Mouse (Mus musculus) ovary, postnatal 14 days (tissue): ENCODE data around the gene Hydin.
"Not testable (repeated sequence)": the region's sequence is repeated elsewhere in the genome, so short reads cannot be mapped to it uniquely, and the experiment has no call there.

Source experiments
- DNase-seq: peaks from one replicate; pipeline ENCODE4 v3.0.0; 2022; ENCODE audit warnings: low spot score

Gene Hydin

GRCm38 (mm10) chr8:110339447-110339846 lies 72.7 kb downstream of the Hydin start:
- DNase-seq = no peak

GRCm38 (mm10) chr8:110340090-110340703 lies 73.4 kb downstream of the Hydin start:
- no peak for DNase-seq

- no peak for DNase-seq
Measured at GRCm38 (mm10) chr8:110345697-110346394, 79.1 kb downstream of the Hydin start.

- DNase-seq = no peak
Measured at GRCm38 (mm10) chr8:110346915-110347314, 80.1 kb downstream of the Hydin start.

- no peak for DNase-seq
Measured at GRCm38 (mm10) chr8:110350725-110351124, 83.9 kb downstream of the Hydin start.

- DNase-seq = no peak
Measured at GRCm38 (mm10) chr8:110351909-110352308, 85.1 kb downstream of the Hydin start.

GRCm38 (mm10) chr8:110362975-110363374 lies 96.2 kb downstream of the Hydin start:
- DNase-seq = no peak

GRCm38 (mm10) chr8:110372836-110373235 lies 106.1 kb downstream of the Hydin start:
- no peak for DNase-seq

- no peak for DNase-seq
Measured at GRCm38 (mm10) chr8:110373695-110374094, 106.9 kb downstream of the Hydin start.

GRCm38 (mm10) chr8:110382751-110383150 lies 116.0 kb downstream of the Hydin start:
- no peak for DNase-seq

- not testable (repeated sequence) for DNase-seq
Measured at GRCm38 (mm10) chr8:110384632-110385031, 117.9 kb downstream of the Hydin start.

GRCm38 (mm10) chr8:110395656-110396055 lies 128.9 kb downstream of the Hydin start:
- DNase-seq = no peak

GRCm38 (mm10) chr8:110400536-110400935 lies 133.8 kb downstream of the Hydin start:
- DNase-seq = no peak

GRCm38 (mm10) chr8:110402311-110402710 lies 135.5 kb downstream of the Hydin start:
- no peak for DNase-seq

GRCm38 (mm10) chr8:110404516-110404915 lies 137.7 kb downstream of the Hydin start:
- DNase-seq = no peak

- no peak for DNase-seq
Measured at GRCm38 (mm10) chr8:110415121-110415520, 148.3 kb downstream of the Hydin start.

GRCm38 (mm10) chr8:110416931-110417330 lies 150.2 kb downstream of the Hydin start:
- no peak for DNase-seq

GRCm38 (mm10) chr8:110417801-110418200 lies 151.0 kb downstream of the Hydin start:
- no peak for DNase-seq

GRCm38 (mm10) chr8:110419711-110420110 lies 152.9 kb downstream of the Hydin start:
- DNase-seq = no peak

- no peak for DNase-seq
Measured at GRCm38 (mm10) chr8:110420221-110420620, 153.4 kb downstream of the Hydin start.

GRCm38 (mm10) chr8:110424146-110424545 lies 157.4 kb downstream of the Hydin start:
- DNase-seq = no peak

GRCm38 (mm10) chr8:110431340-110431739 lies 164.6 kb downstream of the Hydin start:
- DNase-seq = no peak

GRCm38 (mm10) chr8:110440528-110440927 lies 173.8 kb downstream of the Hydin start:
- no peak for DNase-seq

GRCm38 (mm10) chr8:110444276-110444675 lies 177.5 kb downstream of the Hydin start:
- DNase-seq = no peak
